Mouse (Mus musculus) intestine, postnatal 0 days (tissue): ENCODE data around the gene Znhit2. TPM values are rescaled to one million over a fixed set of nuclear protein-coding genes. Genes with fewer than 3 reads are reported as not detected.

Experiments used
- ATAC-seq: fragments of 200-750 bp; cut with Nextera tagmentation; 2 replicates; pipeline ENCODE4 v1.8.0; 2017; ENCODE audit warnings: mild to moderate bottlenecking, moderate TSS enrichment, moderate library complexity
- H3K27ac ChIP-seq: fragments of 300-500 bp; sonication (generic); 2 replicates; pipeline ENCODE4 v1.5.1; 2014; ENCODE audit warnings: mild to moderate bottlenecking, low read depth, low read length, moderate library complexity
- H3K27me3 ChIP-seq: fragments of 300-500 bp; sonication (generic); replicated peaks from 2 replicates; pipeline ENCODE4 v1.6.1; 2014; ENCODE audit warnings: low read length, mixed read lengths; ENCODE audit not compliant: control insufficient read depth, insufficient read depth
- H3K36me3 ChIP-seq: fragments of 300-500 bp; sonication (generic); 2 replicates; pipeline ENCODE4 v1.6.1; 2014; ENCODE audit warnings: mild to moderate bottlenecking, moderate library complexity; ENCODE audit not compliant: control insufficient read depth, insufficient read depth
- H3K4me1 ChIP-seq: fragments of 300-500 bp; sonication (generic); replicated peaks from 2 replicates; pipeline ENCODE4 v1.6.1; 2014; ENCODE audit warnings: antibody characterized with exemption, low read length, mixed read lengths; ENCODE audit not compliant: control insufficient read depth, insufficient read depth
- H3K4me2 ChIP-seq: fragments of 300-500 bp; sonication (generic); replicated peaks from 2 replicates; pipeline ENCODE4 v1.6.1; 2014; ENCODE audit warnings: low read depth, mild to moderate bottlenecking, moderate library complexity
- H3K4me3 ChIP-seq: fragments of 300-500 bp; sonication (generic); 2 replicates; pipeline ENCODE4 v1.5.1; 2014; ENCODE audit warnings: low read depth, low read length
- H3K9ac ChIP-seq: fragments of 300-500 bp; sonication (generic); 2 replicates; pipeline ENCODE4 v1.6.1; 2014; ENCODE audit warnings: mild to moderate bottlenecking, low read depth, low read length
- H3K9me3 ChIP-seq: fragments of 300-500 bp; sonication (generic); 2 replicates; pipeline ENCODE4 v1.6.1; 2016; ENCODE audit warnings: mixed run types; ENCODE audit not compliant: control insufficient read depth
- CTCF ChIP-seq: sonication (generic); IDR thresholded peaks from 2 replicates; pipeline ENCODE4 v1.5.1; 2016; ENCODE audit warnings: low read depth, mild to moderate bottlenecking, control low read depth, antibody characterized with exemption, moderate library complexity
- WGBS: fragments of 180-500 bp; shearing (Covaris S2); extraction: QIAGEN DNeasy Blood & Tissue Kit; methylation state at CpG from one replicate; pipeline ENCODE4 v1.1.7; 2014; 5-methylcytosine and 5-hydroxymethylcytosine counted together
- polyA plus RNA-seq: library from polyadenylated mRNA; unstranded; fragments of >200 nt; fragmentation: Nextera tagmentation; extraction: Ambion mirVana; gene quantifications from 2 replicates; pipeline ENCODE4 v1.2.1, GENCODE M21; 2015

Znhit2 gene
- polyA plus RNA-seq, 1 experiment from 2014 or later, result 30.8 TPM

DNA sequence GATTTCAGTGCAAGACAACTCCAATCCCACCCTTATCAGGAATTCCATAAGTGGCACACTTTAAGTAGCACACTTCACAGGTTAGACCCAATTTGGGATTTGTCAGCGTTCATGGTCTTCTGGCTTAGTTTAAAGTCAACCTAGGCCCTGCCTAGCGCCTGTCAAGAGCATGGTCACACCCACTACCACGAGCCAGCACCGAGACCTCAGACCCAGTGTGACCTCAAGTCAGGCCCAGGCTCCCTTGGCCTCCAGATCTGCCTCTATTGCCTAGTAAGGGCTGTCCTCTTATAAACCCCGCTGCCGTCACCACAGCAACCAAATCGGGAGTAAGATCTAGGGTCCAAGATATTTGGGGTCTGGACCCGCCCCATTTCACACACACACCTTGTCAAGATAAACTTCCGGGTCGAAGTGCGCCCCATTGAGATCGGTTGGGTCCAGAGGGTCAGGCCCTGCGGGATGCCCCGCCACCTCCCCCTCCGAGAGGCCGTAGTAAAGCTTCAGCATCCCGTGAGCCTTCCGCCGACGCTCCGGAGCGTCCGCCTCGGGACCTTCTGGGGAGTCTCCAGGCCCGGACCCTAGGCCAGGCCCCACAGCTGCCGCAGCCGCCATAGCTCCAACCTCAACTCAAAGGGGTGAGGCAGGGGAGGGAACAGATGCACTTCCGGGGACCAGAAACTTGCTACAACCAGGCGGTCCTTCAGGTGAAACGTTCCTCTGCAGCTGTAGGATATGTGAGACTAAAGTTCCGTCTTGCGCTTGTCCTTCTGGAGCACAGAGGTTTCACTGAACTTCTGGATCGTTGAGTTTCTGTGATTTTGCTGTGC, 15.8 kb downstream of the Znhit2 start, which contains the start of gene Vps51:
Vps51 (minus strand) TSS at position 668 of the 830 bp plus-strand sequence.
- Histone ChIP-seq H3K9ac (peak within 1 kb of the TSS; percentile 78), H3K4me2 (peak within 1 kb of the TSS; percentile 87), H3K4me1 (0 out of 2 replicates have a peak, but pooled peaks cover 5% of the 10 kb centered on the region), H3K27me3 (no peaks in the 10 kb centered on the region), H3K36me3 (peaks cover 26% of the 10 kb centered on the region), H3K4me3 (peak within 1 kb of the TSS; percentile 86), H3K9me3 (no peaks in the 10 kb centered on the region), H3K27ac (peak within 1 kb of the TSS; percentile 84)
- peak; percentile 86 for ATAC-seq
- no peak for TF ChIP-seq CTCF
- WGBS, result under 1% methylated on average over 33 of the region's 33 CpGs

DNA sequence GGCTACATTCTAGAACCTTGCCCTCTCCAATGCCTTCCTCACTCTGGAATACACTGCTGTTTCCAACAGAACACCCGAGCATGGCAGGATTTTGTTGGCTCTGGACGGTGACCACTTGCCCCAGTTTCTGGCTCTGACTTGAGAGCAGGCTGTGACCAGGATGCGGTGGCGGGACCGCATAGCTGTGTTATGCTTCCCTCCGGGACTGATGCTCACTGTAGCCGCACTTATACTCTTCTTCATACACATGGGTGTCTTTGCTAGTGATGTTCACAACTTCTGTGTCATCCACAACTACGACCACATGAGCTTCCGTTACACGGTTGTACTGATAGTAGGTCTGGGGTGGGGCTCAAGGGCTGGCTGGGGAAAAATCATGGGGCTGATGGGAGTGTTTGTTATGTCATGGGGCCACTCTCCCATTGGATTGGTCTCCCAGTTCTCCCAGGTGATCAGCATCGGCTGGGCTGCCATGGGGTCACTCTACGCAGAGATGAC, 19.0 kb downstream of the Znhit2 start, which contains the start of gene Tmem262:
Tmem262 (plus strand) TSS at position 51 of the 498 bp plus-strand sequence.
- Histone ChIP-seq H3K4me1 (peaks cover 5% of the 10 kb centered on the region; the same call in 1 of the 2 replicates), H3K9me3 (no peaks in the 10 kb centered on the region), H3K27me3 (no peaks in the 10 kb centered on the region), H3K36me3 (peaks cover 27% of the 10 kb centered on the region), H3K27ac (no peak within 1 kb of the TSS), H3K4me3 (no peak within 1 kb of the TSS), H3K4me2 (no peak within 1 kb of the TSS), H3K9ac (no peak within 1 kb of the TSS)
- whole genome bisulfite sequencing, result 87% methylated on average over 12 of the region's 12 CpGs
- ATAC-seq, result no peak
- TF ChIP-seq CTCF, result no peak

GRCm38 (mm10) chr19:6082156-6082555, 21.2 kb downstream of the Znhit2 start, which contains the start of gene Gm28374:
Gene Gm28374 (minus strand): TSS chr19:6082256.
- Histone ChIP-seq H3K4me2 (no peak within 1 kb of the TSS), H3K36me3 (peaks cover 30% of the 10 kb centered on the region), H3K9me3 (no peaks in the 10 kb centered on the region), H3K27me3 (no peaks in the 10 kb centered on the region), H3K27ac (no peak within 1 kb of the TSS), H3K4me3 (no peak within 1 kb of the TSS), H3K9ac (no peak within 1 kb of the TSS), H3K4me1 (no peaks in the 10 kb centered on the region; the same call in 1 of the 2 replicates)
- ATAC-seq, result no peak
- WGBS, result 89% methylated on average over 9 of the region's 9 CpGs
- TF ChIP-seq CTCF, result no peak

DNA sequence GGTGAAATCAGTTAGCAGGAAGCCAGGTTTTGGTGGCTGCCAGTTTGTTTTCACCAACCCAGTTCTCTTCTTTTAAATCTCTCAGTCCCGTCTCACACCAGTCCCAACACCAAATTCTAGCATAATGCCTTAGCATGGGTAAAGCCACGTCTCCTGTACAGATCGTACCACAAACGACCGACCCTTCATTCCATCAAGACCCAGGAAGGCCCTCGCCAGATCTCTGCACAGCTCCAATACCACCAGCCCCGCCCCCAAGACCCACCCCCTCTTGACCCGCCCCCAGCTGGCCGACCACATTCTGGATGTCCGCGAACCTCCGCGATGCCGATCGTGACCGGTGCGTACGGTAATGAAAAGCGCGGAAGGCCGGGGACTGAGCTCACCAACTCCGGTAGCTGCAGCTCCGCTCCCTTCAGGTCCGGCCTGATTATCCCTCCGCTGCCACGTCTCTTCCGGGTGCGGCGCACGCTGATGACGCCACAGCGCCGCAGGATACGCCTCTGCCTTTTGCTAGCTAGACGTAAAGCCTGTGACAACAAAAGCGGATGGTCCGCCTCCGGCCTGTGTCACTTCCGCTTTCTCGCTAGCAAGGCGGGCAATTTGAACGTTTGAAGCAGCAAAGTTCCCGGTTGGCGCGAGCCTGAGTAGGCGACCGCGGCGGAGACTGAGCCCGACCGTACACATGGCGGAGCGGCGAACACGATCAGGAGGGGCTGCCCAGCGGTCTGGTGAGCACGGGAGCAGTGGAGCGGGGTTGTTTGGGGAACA, 23.7 kb downstream of the Znhit2 start, which contains the start of the genes Zfpl1 and Cdca5:
Zfpl1 (minus strand) TSS at position 479 of the 771 bp plus-strand sequence.
Cdca5 (plus strand) TSS at position 506 of the 771 bp plus-strand sequence.
- Histone ChIP-seq H3K4me1 (no peaks in the 10 kb centered on the region; the same call in 1 of the 2 replicates), H3K9me3 (no peaks in the 10 kb centered on the region), H3K4me2 (peak within 1 kb of the TSS; percentile 95), H3K4me3 (peak within 1 kb of the TSS; percentile 77), H3K36me3 (peaks cover 40% of the 10 kb centered on the region), H3K27me3 (no peaks in the 10 kb centered on the region), H3K27ac (peak within 1 kb of the TSS; percentile 68), H3K9ac (peak within 1 kb of the TSS; percentile 84)
- no peak for TF ChIP-seq CTCF
- WGBS, result under 1% methylated on average over 58 of the region's 58 CpGs
- peak; percentile 88 for ATAC-seq

DNA sequence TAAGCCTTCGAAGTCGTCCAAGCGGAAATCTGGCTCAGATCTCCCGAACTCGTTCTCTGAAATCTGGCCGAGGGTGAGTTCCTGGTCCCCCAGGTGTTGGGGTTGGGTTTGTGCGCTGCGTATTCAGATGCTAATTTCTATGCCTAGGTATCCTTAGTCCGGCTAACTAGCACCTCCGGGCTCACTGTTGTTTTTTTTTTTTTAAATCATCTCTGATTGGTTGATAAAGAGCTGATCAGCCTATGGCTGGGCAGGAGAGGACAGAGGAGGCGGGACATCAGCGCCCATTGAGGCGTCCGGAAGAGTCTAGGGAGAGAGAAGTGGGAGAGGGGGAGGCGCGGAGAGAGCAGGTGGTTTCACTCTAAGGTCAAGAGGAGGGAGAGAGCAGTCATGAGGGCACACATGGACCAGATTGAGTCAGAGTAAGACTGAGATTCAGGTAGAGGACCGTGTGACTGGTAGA, 24.5 kb downstream of the Znhit2 start:
- ATAC-seq, result peak; percentile 71
- peak overlapping the region; percentile 29 for H3K27ac ChIP-seq
- WGBS, result 0% methylated on average over 17 of the region's 17 CpGs
- H3K27me3 ChIP-seq, result no peaks in the 10 kb centered on the region
- H3K4me1 ChIP-seq, result no peaks in the 10 kb centered on the region; the same call in 1 of the 2 replicates
- peaks cover 33% of the 10 kb centered on the region for H3K36me3 ChIP-seq
- no peaks in the 10 kb centered on the region for H3K9me3 ChIP-seq
- H3K9ac ChIP-seq, result peak overlapping the region; percentile 64
- peak overlapping the region; percentile 95 for H3K4me2 ChIP-seq
- no peak for TF ChIP-seq CTCF
- H3K4me3 ChIP-seq, result peak overlapping the region; percentile 77
